Mouse (Mus musculus): ENCODE results near the gene Wsb2.
"Not testable (repeated sequence)": the region's sequence is repeated elsewhere in the genome, so short reads cannot be mapped to it uniquely, and the experiment has no call there.

Wsb2 gene

GRCm38 (mm10) chr5:117357129-117357477 is at the start of gene Wsb2:
TSS of gene Wsb2 (plus strand) at chr5:117357304.
- in situ Hi-C loops (cut with MboI, MseI) = no loop called here

GRCm38 (mm10) chr5:117307699-117308098 is 49.4 kb upstream of the Wsb2 start:
- in situ Hi-C loops (cut with MboI, MseI) = no loop called here

GRCm38 (mm10) chr5:117313420-117313819 is 43.7 kb upstream of the Wsb2 start:
- in situ Hi-C loops (cut with MboI, MseI) = loop anchor here (5.0 kb wide), 1 partner anchor 84 kb away; no protein-coding TSS in a partner anchor

GRCm38 (mm10) chr5:117313909-117314308 is 43.2 kb upstream of the Wsb2 start:
- in situ Hi-C loops (cut with MboI, MseI) = loop anchor here (5.0 kb wide), 1 partner anchor 83 kb away; no protein-coding TSS in a partner anchor

- in situ Hi-C loops (cut with MboI, MseI) = loop anchor here (5.0 kb wide), 1 partner anchor 82 kb away; no protein-coding TSS in a partner anchor
Observed at GRCm38 (mm10) chr5:117314587-117315428, 42.3 kb upstream of the Wsb2 start.

- in situ Hi-C loops (cut with MboI, MseI) = no loop called here
Observed at GRCm38 (mm10) chr5:117318741-117319629, 38.1 kb upstream of the Wsb2 start, which contains the start of gene Vsig10. TSS of gene Vsig10 (plus strand) at chr5:117319083.

- in situ Hi-C loops (cut with MboI, MseI) = no loop called here
Observed at GRCm38 (mm10) chr5:117323751-117324150, 33.4 kb upstream of the Wsb2 start.

GRCm38 (mm10) chr5:117326408-117326807 is 30.7 kb upstream of the Wsb2 start:
- in situ Hi-C loops (cut with MboI, MseI) = no loop called here

- in situ Hi-C loops (cut with MboI, MseI) = no loop called here
Observed at GRCm38 (mm10) chr5:117330457-117330856, 26.6 kb upstream of the Wsb2 start.

GRCm38 (mm10) chr5:117337999-117338398 is 19.1 kb upstream of the Wsb2 start:
- in situ Hi-C loops (cut with MboI, MseI) = no loop called here

GRCm38 (mm10) chr5:117338503-117338902 is 18.6 kb upstream of the Wsb2 start:
- in situ Hi-C loops (cut with MboI, MseI) = no loop called here

- in situ Hi-C loops (cut with MboI, MseI) = no loop called here
Observed at GRCm38 (mm10) chr5:117340081-117340480, 17.0 kb upstream of the Wsb2 start.

- in situ Hi-C loops (cut with MboI, MseI) = no loop called here
Observed at GRCm38 (mm10) chr5:117341896-117342295, 15.2 kb upstream of the Wsb2 start.

GRCm38 (mm10) chr5:117344496-117344895 is 12.6 kb upstream of the Wsb2 start:
- in situ Hi-C loops (cut with MboI, MseI) = not testable (repeated sequence)

GRCm38 (mm10) chr5:117345432-117345976 is 11.6 kb upstream of the Wsb2 start:
- in situ Hi-C loops (cut with MboI, MseI) = no loop called here

- in situ Hi-C loops (cut with MboI, MseI) = no loop called here
Observed at GRCm38 (mm10) chr5:117346281-117346680, 10.8 kb upstream of the Wsb2 start.

GRCm38 (mm10) chr5:117347011-117347410 is 10.1 kb upstream of the Wsb2 start:
- in situ Hi-C loops (cut with MboI, MseI) = no loop called here

GRCm38 (mm10) chr5:117347838-117348237 is 9.3 kb upstream of the Wsb2 start:
- in situ Hi-C loops (cut with MboI, MseI) = no loop called here

GRCm38 (mm10) chr5:117348279-117348678 is 8.8 kb upstream of the Wsb2 start:
- in situ Hi-C loops (cut with MboI, MseI) = no loop called here

GRCm38 (mm10) chr5:117354121-117354520 is 3.0 kb upstream of the Wsb2 start:
- in situ Hi-C loops (cut with MboI, MseI) = no loop called here

- in situ Hi-C loops (cut with MboI, MseI) = no loop called here
Observed at GRCm38 (mm10) chr5:117355648-117356303, 1.3 kb upstream of the Wsb2 start.

Measured in T-helper 1 cell (primary cell).